Mouse (Mus musculus) cerebellum, adult 2 months (tissue): ENCODE results near the gene Adgrl1.

Experiments used
- CTCF ChIP-seq: fragments of 200-500 bp; IDR thresholded peaks from 2 replicates; pipeline ENCODE4 v1.5.1; 2011; ENCODE audit warnings: low read depth, mild to moderate bottlenecking, control low read depth, low read length, moderate library complexity, borderline replicate concordance; ENCODE audit not compliant: insufficient read depth
- POLR2A ChIP-seq: fragments of 200-500 bp; IDR thresholded peaks from 2 replicates; pipeline ENCODE4 v1.6.1; 2011; ENCODE audit warnings: low read length, control low read depth, borderline replicate concordance; ENCODE audit not compliant: insufficient read depth

DNA sequence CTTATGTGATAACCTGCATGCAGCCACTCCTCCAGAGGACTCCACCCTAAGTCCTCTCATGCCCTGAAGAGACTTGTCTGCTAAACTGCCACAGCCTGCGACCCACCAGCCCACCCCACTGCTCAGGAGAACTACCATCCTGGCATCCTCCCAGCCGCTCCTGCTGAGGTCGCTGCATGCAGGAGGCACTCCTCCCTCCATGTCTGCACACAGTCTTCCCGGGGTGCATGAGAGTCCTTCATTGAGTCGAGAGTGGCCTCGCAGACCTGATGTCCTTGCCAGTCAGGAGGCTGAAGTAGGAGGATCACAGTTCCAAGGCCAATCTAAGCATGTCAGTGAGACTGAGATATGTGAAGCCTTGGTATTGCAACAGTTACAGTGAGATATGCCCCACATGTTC lies 17.7 kb downstream of the Adgrl1 start:
- TF ChIP-seq CTCF (no peak), POLR2A (no peak)
